Mouse (Mus musculus) bone marrow macrophage, adult 2 months (primary cell): ENCODE data around the gene Mmrn1.

Source experiments
- CTCF ChIP-seq: IDR thresholded peaks from 2 replicates; pipeline ENCODE4 v1.5.1; 2012; ENCODE audit warnings: low read depth, mild to moderate bottlenecking, low read length, moderate library complexity
- POLR2A ChIP-seq: IDR thresholded peaks from 2 replicates; pipeline ENCODE4 v1.6.1; 2012; ENCODE audit warnings: mild to moderate bottlenecking, low read depth, low read length, borderline replicate concordance

- TF ChIP-seq CTCF, result no peak
- no peak for TF ChIP-seq POLR2A
Observed at GRCm38 (mm10) chr6:60994114-60994513, 69.3 kb downstream of the Mmrn1 start.
